Mouse (Mus musculus) midbrain, embryonic 10.5 days (tissue): ENCODE measurements around the gene Sertad1. TPM values are rescaled to one million over a fixed set of nuclear protein-coding genes. Genes with fewer than 3 reads are reported as not detected.

Source experiments
- DNase-seq: peaks from one replicate; pipeline ENCODE4 v3.0.0-alpha.2; 2017; ENCODE audit warnings: low spot score
- H3K27ac ChIP-seq: fragments of 300-500 bp; sonication (generic); replicated peaks from 2 replicates; pipeline ENCODE4 v1.5.1; 2016; ENCODE audit warnings: mild to moderate bottlenecking
- H3K27me3 ChIP-seq: fragments of 300-500 bp; sonication (generic); 2 replicates; pipeline ENCODE4 v1.6.1; 2016; ENCODE audit warnings: low read depth, mild to moderate bottlenecking; ENCODE audit not compliant: poor library complexity, severe bottlenecking
- H3K36me3 ChIP-seq: fragments of 300-500 bp; sonication (generic); 2 replicates; pipeline ENCODE4 v1.6.1; 2016; ENCODE audit warnings: mild to moderate bottlenecking, moderate library complexity
- H3K4me1 ChIP-seq: fragments of 300-500 bp; sonication (generic); 2 replicates; pipeline ENCODE4 v1.6.1; 2016
- H3K4me3 ChIP-seq: fragments of 300-500 bp; sonication (generic); 2 replicates; pipeline ENCODE4 v1.5.1; 2016; ENCODE audit warnings: mild to moderate bottlenecking, moderate library complexity
- H3K9me3 ChIP-seq: fragments of 300-500 bp; sonication (generic); replicated peaks from 2 replicates; pipeline ENCODE4 v1.6.1; 2016; ENCODE audit warnings: mild to moderate bottlenecking
- WGBS: fragments of 180-500 bp; shearing (Covaris S2); methylation state at CpG from one replicate; pipeline ENCODE4 v1.1.7; 2016; 5-methylcytosine and 5-hydroxymethylcytosine counted together
- polyA plus RNA-seq: library from polyadenylated mRNA; unstranded; fragments of >200 nt; fragmentation: Nextera tagmentation; extraction: Ambion mirVana; gene quantifications from 2 replicates; pipeline ENCODE4 v1.2.1, GENCODE M21; 2016

Sertad1 gene
- polyA plus RNA-seq, 1 experiment from 2014 or later, result 19.2 TPM

- H3K36me3 ChIP-seq, result peaks cover 24% of the 10 kb centered on the region
- H3K27me3 ChIP-seq, result no peaks in the 10 kb centered on the region
- no peak overlapping the region for H3K4me3 ChIP-seq
- 97% methylated on average over 14 of the region's 14 CpGs for WGBS
- peaks cover 26% of the 10 kb centered on the region for H3K4me1 ChIP-seq
- H3K9me3 ChIP-seq, result no peaks in the 10 kb centered on the region
- no peak for DNase-seq
- H3K27ac ChIP-seq, result no peak overlapping the region
These were observed 10.5 kb upstream of the Sertad1 start for GRCm38 (mm10) chr7:27476098-27476635.

GRCm38 (mm10) chr7:27478561-27478960 lies 8.1 kb upstream of the Sertad1 start:
- WGBS, result 82% methylated on average over 7 of the region's 7 CpGs
- peaks cover 28% of the 10 kb centered on the region for H3K4me1 ChIP-seq

GRCm38 (mm10) chr7:27479750-27480149 lies 7.0 kb upstream of the Sertad1 start:
- peaks cover 26% of the 10 kb centered on the region for H3K4me1 ChIP-seq
- WGBS, result 85% methylated on average over 1 of the region's 1 CpGs
- no peaks in the 10 kb centered on the region for H3K27me3 ChIP-seq
- DNase-seq, result no peak
- H3K27ac ChIP-seq, result no peak overlapping the region
- peaks cover 24% of the 10 kb centered on the region for H3K36me3 ChIP-seq
- no peak overlapping the region for H3K4me3 ChIP-seq
- no peaks in the 10 kb centered on the region for H3K9me3 ChIP-seq

More at GRCm38 (mm10) chr7:27478561-27478960, 8.1 kb upstream of the Sertad1 start:
- H3K9me3 ChIP-seq, result no peaks in the 10 kb centered on the region
- DNase-seq, result no peak
- H3K27ac ChIP-seq, result no peak overlapping the region
- H3K4me3 ChIP-seq, result no peak overlapping the region
- H3K27me3 ChIP-seq, result no peaks in the 10 kb centered on the region
- peaks cover 24% of the 10 kb centered on the region for H3K36me3 ChIP-seq

GRCm38 (mm10) chr7:27480506-27480905 lies 6.2 kb upstream of the Sertad1 start:
- peaks cover 24% of the 10 kb centered on the region for H3K36me3 ChIP-seq
- DNase-seq, result no peak
- peaks cover 19% of the 10 kb centered on the region for H3K4me1 ChIP-seq
- H3K27me3 ChIP-seq, result peaks cover 5% of the 10 kb centered on the region
- H3K9me3 ChIP-seq, result no peaks in the 10 kb centered on the region
- 80% methylated on average over 3 of the region's 3 CpGs for WGBS
- H3K27ac ChIP-seq, result no peak overlapping the region
- no peak overlapping the region for H3K4me3 ChIP-seq

GRCm38 (mm10) chr7:27480927-27481626 lies 5.6 kb upstream of the Sertad1 start:
- Histone ChIP-seq H3K27ac (peak overlapping the region; percentile 72), H3K36me3 (peaks cover 21% of the 10 kb centered on the region), H3K27me3 (peaks cover 8% of the 10 kb centered on the region), H3K4me3 (peak overlapping the region; percentile 46), H3K9me3 (no peaks in the 10 kb centered on the region), H3K4me1 (peaks cover 17% of the 10 kb centered on the region)
- DNase-seq, result no peak
- WGBS, result 11% methylated on average over 11 of the region's 11 CpGs

- DNase-seq, result peak; percentile 71
- WGBS, result 0% methylated on average over 12 of the region's 12 CpGs
- no peaks in the 10 kb centered on the region for H3K9me3 ChIP-seq
- peaks cover 8% of the 10 kb centered on the region for H3K27me3 ChIP-seq
- H3K4me3 ChIP-seq, result peak overlapping the region; percentile 46
- peaks cover 21% of the 10 kb centered on the region for H3K4me1 ChIP-seq
- peaks cover 16% of the 10 kb centered on the region for H3K36me3 ChIP-seq
- peak overlapping the region; percentile 72 for H3K27ac ChIP-seq
These were observed 5.1 kb upstream of the Sertad1 start for GRCm38 (mm10) chr7:27481627-27481969.

- no peak overlapping the region for H3K27ac ChIP-seq
- peaks cover 33% of the 10 kb centered on the region for H3K4me1 ChIP-seq
- WGBS, result 92% methylated on average over 4 of the region's 4 CpGs
- no peaks in the 10 kb centered on the region for H3K36me3 ChIP-seq
- no peaks in the 10 kb centered on the region for H3K9me3 ChIP-seq
- DNase-seq, result no peak
- peaks cover 15% of the 10 kb centered on the region for H3K27me3 ChIP-seq
- H3K4me3 ChIP-seq, result no peak overlapping the region
These were observed 2.9 kb upstream of the Sertad1 start for GRCm38 (mm10) chr7:27483860-27484259.

GRCm38 (mm10) chr7:27486102-27486769 lies 474 bp upstream of the Sertad1 start:
- Histone ChIP-seq H3K36me3 (no peaks in the 10 kb centered on the region), H3K9me3 (no peaks in the 10 kb centered on the region), H3K4me1 (peaks cover 45% of the 10 kb centered on the region), H3K27me3 (peaks cover 26% of the 10 kb centered on the region), H3K27ac (peak overlapping the region; percentile 93), H3K4me3 (peak overlapping the region; percentile 85)
- DNase-seq, result peak; percentile 37
- WGBS, result 5% methylated on average over 13 of the region's 13 CpGs

GRCm38 (mm10) chr7:27487740-27488268 lies 1.1 kb downstream of the Sertad1 start:
- no peak for DNase-seq
- Histone ChIP-seq H3K27ac (peak overlapping the region; percentile 93), H3K36me3 (no peaks in the 10 kb centered on the region), H3K27me3 (peaks cover 26% of the 10 kb centered on the region), H3K9me3 (no peaks in the 10 kb centered on the region), H3K4me1 (peaks cover 38% of the 10 kb centered on the region), H3K4me3 (peak overlapping the region; percentile 85)
- WGBS, result 2% methylated on average over 13 of the region's 13 CpGs

- Histone ChIP-seq H3K4me1 (peaks cover 38% of the 10 kb centered on the region), H3K4me3 (no peak overlapping the region), H3K36me3 (no peaks in the 10 kb centered on the region), H3K27me3 (peaks cover 26% of the 10 kb centered on the region), H3K27ac (0 out of 2 replicates have a peak overlapping the region, but pooled peaks have one; percentile 93), H3K9me3 (no peaks in the 10 kb centered on the region)
- no peak for DNase-seq
- WGBS, result 91% methylated on average over 25 of the region's 25 CpGs
These were observed 2.7 kb downstream of the Sertad1 start for GRCm38 (mm10) chr7:27489270-27489869.

GRCm38 (mm10) chr7:27490227-27490542 lies 3.5 kb downstream of the Sertad1 start:
- Histone ChIP-seq H3K36me3 (no peaks in the 10 kb centered on the region), H3K9me3 (no peaks in the 10 kb centered on the region), H3K27ac (peak overlapping the region; percentile 93), H3K27me3 (peaks cover 24% of the 10 kb centered on the region), H3K4me3 (peak overlapping the region; percentile 61), H3K4me1 (peaks cover 38% of the 10 kb centered on the region)
- 56% methylated on average over 4 of the region's 4 CpGs for WGBS
- no peak for DNase-seq

GRCm38 (mm10) chr7:27490543-27491329 lies 4.0 kb downstream of the Sertad1 start:
- under 1% methylated on average over 33 of the region's 33 CpGs for WGBS
- Histone ChIP-seq H3K27ac (peak overlapping the region; percentile 93), H3K4me1 (peaks cover 38% of the 10 kb centered on the region)

More at GRCm38 (mm10) chr7:27490543-27491329, 4.0 kb downstream of the Sertad1 start:
- Histone ChIP-seq H3K9me3 (no peaks in the 10 kb centered on the region), H3K36me3 (no peaks in the 10 kb centered on the region), H3K27me3 (peaks cover 19% of the 10 kb centered on the region), H3K4me3 (peak overlapping the region; percentile 61)
- peak; percentile 81 for DNase-seq
